ENCODE assay signal across 13 mouse cellular contexts in the genomic region with DNA sequence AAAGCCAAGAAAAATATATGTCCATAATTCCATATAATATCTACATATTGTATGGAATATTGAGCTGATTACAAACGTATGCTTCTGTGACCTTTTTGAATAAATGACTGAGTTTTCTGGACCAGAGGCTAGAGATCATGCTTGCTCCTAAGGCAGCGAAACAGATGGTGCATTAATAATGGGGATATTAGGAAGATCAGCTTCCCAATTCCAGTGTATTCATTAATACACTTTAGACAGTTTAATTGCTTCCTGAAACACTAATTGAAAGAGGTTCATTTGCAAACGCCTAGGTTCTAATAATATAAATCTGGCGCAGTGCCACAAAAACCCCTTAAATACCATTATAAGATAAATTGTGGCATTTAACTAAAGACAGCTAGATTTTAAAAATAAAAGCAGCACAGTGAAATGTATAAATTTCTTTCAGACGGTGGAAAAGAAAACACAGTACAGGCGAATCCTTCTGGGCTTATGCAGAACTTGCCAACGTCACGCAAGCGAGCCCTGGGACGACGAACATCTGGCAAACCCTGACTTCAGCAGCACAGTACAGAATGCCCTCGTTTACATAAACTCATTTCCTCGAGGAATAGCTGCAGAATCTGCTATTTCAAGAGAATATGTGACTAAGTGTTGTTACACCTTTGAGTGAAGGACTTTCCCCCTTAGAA.
DNase-seq lines count a peak whose midpoint lies in the region; ATAC-seq and TF ChIP-seq lines count a peak whose summit lies in the region.
"Had no signal": no experiment of that assay in that cellular context is flagged by ENCODE, and none has a peak within 500 bp of the region (broad histone marks: within the 10 kb centered on the region; RNA-seq: fewer than 3 reads in every experiment).

No protein-coding gene starts in this region.

- peak; percentile 81; the same call in 1 of the 2 replicates for ATAC-seq in hindbrain, embryonic 13.5 days (ENCODE audit: low FRiP score)
- no peak for ATAC-seq in megakaryocyte progenitor cell, adult 5-6 weeks (replicated peaks; ENCODE audit: poor library complexity)
- ATAC-seq: CD4-positive, CD25-positive, alpha-beta regulatory T cell, adult 4 months had no signal

- no peak for TF ChIP-seq CTCF in heart, adult 2 months (IDR thresholded peaks at IDR 0.05)

- H3K9me3 ChIP-seq in hindbrain, embryonic 13.5 days: no peaks in the 10 kb centered on the region
- H3K9me3 ChIP-seq in hindbrain, embryonic 10.5 days: no peaks in the 10 kb centered on the region

- no peak overlapping the region for H3K4me3 ChIP-seq in hindbrain, embryonic 13.5 days
- no peak overlapping the region for H3K4me3 ChIP-seq in hindbrain, embryonic 10.5 days
- H3K4me3 ChIP-seq in heart, adult 2 months: no peak overlapping the region
- H3K4me3 ChIP-seq: left cerebral cortex, adult 2 months had no signal

- peak overlapping the region; percentile 59 for H3K27ac ChIP-seq in hindbrain, embryonic 13.5 days
- H3K27ac ChIP-seq in hindbrain, embryonic 10.5 days: no peak overlapping the region
- no peak overlapping the region for H3K27ac ChIP-seq in heart, adult 2 months
- H3K27ac ChIP-seq: left cerebral cortex, adult 2 months had no signal

- TF ChIP-seq POLR2A in heart, adult 2 months (IDR thresholded peaks at IDR 0.05; ENCODE audit: insufficient read depth, low read depth, low read length): no peak

- H3K4me1 ChIP-seq in hindbrain, embryonic 13.5 days (replicated peaks): peaks cover 16% of the 10 kb centered on the region
- no peaks in the 10 kb centered on the region for H3K4me1 ChIP-seq in hindbrain, embryonic 10.5 days (replicated peaks)
- no peaks in the 10 kb centered on the region for H3K4me1 ChIP-seq in heart, adult 2 months (ENCODE audit: control insufficient read depth, insufficient read depth, low read length)

- H3K4me2 ChIP-seq in hindbrain, embryonic 13.5 days: peak overlapping the region; percentile 33

- WGBS in hindbrain, embryonic 13.5 days: 44% methylated on average over 13 of the region's 13 CpGs
- 80% methylated on average over 13 of the region's 13 CpGs for WGBS in hindbrain, embryonic 10.5 days
- 59% methylated on average over 13 of the region's 13 CpGs for WGBS in heart, adult 2 months

- H3K79me2 ChIP-seq in heart, adult 2 months (replicated peaks; ENCODE audit: control insufficient read depth, insufficient read depth, low read length): no peaks in the 10 kb centered on the region

- H3K36me3 ChIP-seq in hindbrain, embryonic 13.5 days: no peaks in the 10 kb centered on the region
- H3K36me3 ChIP-seq in hindbrain, embryonic 10.5 days: no peaks in the 10 kb centered on the region
- H3K36me3 ChIP-seq in heart, adult 2 months (ENCODE audit: control insufficient read depth, insufficient read depth, low read length): no peaks in the 10 kb centered on the region

- no peaks in the 10 kb centered on the region for H3K27me3 ChIP-seq in hindbrain, embryonic 13.5 days
- H3K27me3 ChIP-seq in hindbrain, embryonic 10.5 days (ENCODE audit: insufficient read depth, poor library complexity, severe bottlenecking): no peaks in the 10 kb centered on the region
- H3K27me3 ChIP-seq in heart, adult 2 months (ENCODE audit: control insufficient read depth, insufficient read depth, low read length): no peaks in the 10 kb centered on the region

- H3K9ac ChIP-seq in hindbrain, embryonic 13.5 days: no peak overlapping the region
- H3K9ac ChIP-seq in heart, adult 2 months (ENCODE audit: low read depth, low read length): no peak overlapping the region

- intact Hi-C loops in heart, adult 2 months (cut with DNase I): no loop called here

- no peak for DNase-seq in hindbrain, embryonic 10.5 days (ENCODE audit: low spot score)
- peak; percentile 11 for DNase-seq in lung, postnatal 36 days
- no peak for DNase-seq in lung, adult 18-20 months
- peak; percentile 8 for DNase-seq in forelimb bud, embryonic 11.5 days (ENCODE audit: low read depth, low spot score)
- DNase-seq in right cerebral cortex, postnatal 10 days (ENCODE audit: low spot score in 2 of 2): peak; percentile 31 to 35
- no peak for DNase-seq in heart, adult 2 months
- DNase-seq: adrenal gland, postnatal 36 days; cerebellum, adult 9-11 months; lung, adult 2 months had no signal

- no peak for TF ChIP-seq EP300 in heart, adult 2 months (IDR thresholded peaks at IDR 0.05; ENCODE audit: insufficient read depth, low read depth, low read length)

Comparison
In these comparisons a context has a peak if more than half of its experiments do, and no peak if none do; other contexts are left out.
1. DNase-seq: peak in lung, postnatal 36 days (single experiment), forelimb bud, embryonic 11.5 days (single experiment) and right cerebral cortex, postnatal 10 days (2 of 2); none in hindbrain, embryonic 10.5 days (single experiment), lung, adult 18-20 months (0 of 2) and heart, adult 2 months (0 of 2).